Mouse (Mus musculus): ENCODE results near the gene Map3k1. TPM values are rescaled to one million over a fixed set of nuclear protein-coding genes. Genes with fewer than 3 reads are reported as not detected.
A peak's percentile ranks its signal among the peaks of the same experiment; 100 is the strongest.

Gene Map3k1
- polyA plus RNA-seq (2017; shearing (Covaris generic)), result 100 to 1,000 TPM in 2 of 3 experiments, 10 to 100 TPM in 1; 81.9 to 104 (median 103) TPM

DNA sequence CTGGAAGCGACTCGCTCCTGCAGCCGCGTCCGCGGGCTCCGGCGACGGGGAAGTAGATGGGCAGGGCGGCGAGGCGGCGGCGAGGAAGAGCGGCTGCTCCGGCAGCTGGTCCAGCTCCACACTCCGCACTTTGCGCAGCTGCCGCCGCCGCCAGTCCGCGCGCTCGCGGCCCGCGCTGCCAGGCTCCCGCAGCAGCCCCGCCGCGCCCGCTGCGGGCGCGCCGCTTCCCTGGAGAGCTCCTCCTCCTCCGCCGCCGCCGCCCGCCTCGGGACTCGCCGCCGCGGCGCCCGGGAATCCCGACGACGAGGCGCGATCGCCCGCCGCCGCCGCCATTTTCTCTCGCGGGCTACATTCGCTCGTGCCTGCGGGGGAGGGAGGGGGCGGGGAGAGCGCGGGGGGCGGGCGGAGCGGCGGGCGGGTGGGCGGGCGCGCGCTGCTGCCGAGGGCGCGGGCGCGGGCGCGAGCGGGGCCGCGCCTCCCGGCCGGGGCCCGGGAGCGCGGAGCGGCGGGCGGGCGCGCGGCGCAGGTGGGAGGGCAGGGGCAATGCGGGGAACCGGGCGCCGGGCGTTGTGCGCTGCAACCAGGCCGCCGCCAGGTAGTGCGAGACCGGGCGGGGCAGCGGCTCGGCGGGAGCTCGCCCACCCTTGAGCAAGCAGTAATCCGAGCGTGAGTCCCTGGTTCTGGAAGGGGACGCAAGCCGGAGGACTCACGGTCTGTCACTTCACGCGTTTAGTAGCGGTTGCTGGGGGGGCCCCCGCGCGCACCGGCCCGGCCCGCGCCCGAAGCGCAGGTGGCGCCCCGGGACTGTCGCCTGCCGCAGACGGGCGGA lies at the start of gene Map3k1:
TSS of gene Map3k1 (minus strand) at position 357 of the 829 bp plus-strand sequence.
- ATAC-seq, result peak; percentile 32

DNA sequence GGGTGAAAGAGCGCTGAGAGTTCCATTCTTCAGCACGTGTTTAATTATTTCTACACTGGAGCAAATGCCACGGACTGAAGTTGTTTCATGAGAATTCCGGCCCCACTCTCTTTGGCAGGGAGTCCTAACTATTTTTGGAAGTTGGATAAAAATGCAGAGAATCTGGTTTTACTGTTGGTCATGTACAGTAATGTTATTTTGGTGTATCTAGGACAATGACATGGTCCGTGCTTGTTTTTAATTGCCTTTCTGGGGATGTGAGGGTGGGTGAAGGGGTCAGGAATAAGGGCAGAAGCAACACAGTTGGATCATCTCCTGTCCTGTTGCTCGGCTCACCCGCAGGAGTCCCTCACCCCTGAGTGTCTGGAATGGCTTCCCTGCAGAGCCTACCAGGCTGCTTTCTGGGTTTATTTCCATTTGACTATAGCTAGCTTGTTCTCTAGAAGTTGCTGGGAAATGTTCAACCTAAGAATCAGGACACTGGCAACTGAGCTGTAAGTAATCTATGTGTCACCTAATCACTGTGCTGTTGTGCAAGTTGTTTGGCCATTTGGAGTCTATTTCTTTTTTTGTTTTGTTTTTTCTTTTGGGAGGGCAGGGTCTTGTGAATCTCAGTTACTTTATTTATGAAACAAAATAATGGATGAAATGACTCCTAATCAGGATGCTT lies 48.1 kb upstream of the Map3k1 start:
- ATAC-seq, result no peak

DNA sequence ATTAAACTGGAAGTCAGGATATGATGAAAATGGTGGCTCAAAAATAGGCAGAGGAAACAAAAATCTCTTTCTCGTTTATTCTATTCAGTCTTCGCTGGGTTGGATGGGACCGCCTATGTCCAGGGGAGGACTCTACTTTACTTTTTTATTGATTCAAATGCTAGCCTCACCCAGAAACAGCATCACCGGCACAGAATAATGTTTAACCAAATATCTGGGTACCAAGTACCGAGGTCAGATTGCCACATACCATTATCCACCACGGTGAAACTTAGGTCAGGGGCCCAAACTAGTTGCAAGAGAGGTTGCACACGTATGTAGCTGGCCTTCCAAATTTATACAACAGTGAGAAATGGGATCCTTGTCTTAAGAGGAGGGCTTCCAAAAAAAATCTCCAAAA lies 47.4 kb upstream of the Map3k1 start:
- no peak for ATAC-seq

DNA sequence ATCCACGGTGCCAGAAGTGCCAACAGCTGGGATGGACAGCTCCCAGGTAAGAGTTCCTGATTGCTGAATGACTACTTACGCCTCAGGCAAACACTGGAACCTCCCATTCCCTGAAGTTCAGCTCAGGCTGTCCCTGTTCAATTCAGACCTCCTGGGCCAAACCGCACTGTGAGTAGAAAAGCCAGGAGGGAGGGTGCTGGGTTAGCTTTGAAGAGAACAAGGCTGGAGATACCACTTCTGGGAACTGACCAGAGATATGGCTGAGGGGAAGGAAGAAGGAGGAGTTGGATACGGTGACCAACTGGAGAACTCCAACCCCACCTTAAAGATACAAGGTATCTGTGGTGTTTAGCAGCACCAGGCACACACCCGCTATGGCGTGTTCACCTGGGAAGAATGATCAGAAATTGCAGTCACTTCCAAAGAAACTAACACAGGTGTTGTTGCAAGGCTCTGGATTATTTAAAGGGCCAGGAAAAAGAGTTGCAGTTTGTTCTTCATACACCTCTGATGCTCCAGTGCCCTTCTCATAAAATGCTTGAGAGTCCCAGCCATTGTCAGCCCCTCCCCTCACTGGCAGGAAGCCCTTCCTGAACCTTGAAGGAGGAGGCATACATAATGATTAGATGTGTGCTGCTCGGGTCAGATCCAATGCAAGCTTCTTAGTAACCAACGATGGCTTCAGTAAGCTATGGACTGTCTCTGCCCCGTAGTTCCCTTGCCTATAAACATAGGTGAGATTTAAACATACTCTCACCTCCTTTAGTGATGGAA lies 43.8 kb upstream of the Map3k1 start:
- ATAC-seq, result peak; percentile 68

DNA sequence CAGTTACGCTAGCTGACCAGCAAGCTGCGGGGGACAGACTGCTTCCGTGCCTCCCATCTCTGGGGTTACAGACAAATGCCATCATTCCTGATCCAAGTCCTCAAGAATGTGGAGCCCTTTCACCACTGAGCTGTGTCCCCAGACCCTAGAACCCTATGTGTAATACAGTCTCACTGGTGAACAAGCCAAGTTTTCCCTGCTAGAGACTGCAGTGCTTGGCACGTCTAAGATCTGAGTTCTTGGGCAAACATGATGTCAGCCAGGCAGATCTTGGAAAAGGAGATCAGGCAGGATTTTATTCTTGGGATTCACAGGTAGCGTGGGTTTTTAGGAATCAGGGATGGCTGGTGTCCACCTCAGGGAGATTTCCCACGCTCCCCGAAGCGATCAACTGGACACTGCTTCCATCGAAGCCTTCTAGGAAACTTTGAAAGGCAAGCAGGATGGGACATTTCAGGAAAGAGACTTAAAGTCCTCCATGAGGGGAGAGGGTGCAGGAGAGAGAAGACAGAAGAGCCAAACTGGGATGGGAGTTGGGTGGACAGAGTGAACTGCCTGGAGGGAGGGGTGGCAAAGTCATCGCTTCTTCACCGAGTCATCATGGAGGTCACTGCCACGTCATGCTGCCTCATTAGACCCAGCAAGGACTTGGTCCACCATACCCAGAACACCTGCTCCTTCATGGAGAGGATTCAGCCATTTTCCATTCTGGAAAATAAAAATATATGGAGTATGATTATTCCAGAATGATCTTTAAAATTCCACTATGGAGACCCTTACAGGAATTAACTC lies 41.4 kb upstream of the Map3k1 start:
- no peak for ATAC-seq

DNA sequence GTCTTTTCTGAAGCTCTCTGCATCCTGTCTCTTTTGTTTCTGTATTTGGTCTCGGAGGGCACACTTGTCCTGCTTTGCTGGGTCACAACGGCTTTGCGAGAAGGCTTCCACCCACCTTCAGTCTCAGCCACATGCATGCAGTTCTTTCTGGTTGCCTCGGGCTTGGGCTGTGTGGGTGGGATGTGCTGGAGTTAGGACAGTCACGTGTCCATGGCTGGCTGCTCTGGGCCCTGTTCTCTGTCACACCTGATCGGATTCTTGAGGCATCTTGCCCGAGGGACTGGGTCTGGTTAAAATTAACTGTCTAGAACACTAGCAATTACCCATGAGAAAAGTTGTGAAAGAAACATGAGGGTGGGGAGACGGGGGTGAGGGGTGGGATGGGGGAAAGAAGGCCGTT lies 36.7 kb upstream of the Map3k1 start:
- no peak for ATAC-seq

DNA sequence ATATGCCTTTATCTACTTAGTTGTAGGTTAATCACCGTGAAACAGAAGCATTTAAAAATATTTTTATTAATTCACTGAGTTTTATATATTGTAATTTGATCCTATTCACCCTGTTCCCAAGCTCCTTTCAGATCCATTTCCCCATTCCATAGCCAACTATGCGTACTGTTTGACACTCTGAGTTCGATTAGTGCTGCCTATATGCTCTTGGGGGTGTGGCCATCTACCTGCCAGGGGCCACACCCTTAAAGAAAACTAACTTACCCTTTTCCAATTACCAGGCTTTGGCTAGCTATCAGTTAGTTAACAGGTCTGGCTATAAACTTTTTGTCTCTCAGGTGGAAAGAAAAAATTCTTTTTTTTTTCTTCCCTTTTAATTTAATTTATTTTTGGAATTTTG lies 35.5 kb upstream of the Map3k1 start:
- ATAC-seq, result no peak

DNA sequence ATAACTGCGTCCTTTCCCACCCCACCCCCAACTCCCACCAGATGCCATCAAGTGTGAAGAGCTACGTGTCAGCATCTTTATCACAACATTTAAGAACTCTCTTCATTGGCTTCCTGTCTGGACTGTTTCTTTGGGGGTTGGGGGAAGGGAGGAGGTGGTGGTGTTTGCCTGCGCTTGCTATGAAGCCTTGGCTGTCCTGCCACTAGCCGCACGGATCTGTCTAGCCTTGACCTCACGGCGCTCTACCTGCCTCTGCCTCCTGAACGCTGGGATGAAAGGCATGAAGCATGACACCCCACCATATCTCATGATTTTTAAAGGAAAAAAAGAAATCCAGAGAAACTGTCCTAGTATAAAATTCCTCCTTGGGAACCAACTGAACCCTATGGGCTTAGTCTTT lies 27.0 kb upstream of the Map3k1 start:
- no peak for ATAC-seq

DNA sequence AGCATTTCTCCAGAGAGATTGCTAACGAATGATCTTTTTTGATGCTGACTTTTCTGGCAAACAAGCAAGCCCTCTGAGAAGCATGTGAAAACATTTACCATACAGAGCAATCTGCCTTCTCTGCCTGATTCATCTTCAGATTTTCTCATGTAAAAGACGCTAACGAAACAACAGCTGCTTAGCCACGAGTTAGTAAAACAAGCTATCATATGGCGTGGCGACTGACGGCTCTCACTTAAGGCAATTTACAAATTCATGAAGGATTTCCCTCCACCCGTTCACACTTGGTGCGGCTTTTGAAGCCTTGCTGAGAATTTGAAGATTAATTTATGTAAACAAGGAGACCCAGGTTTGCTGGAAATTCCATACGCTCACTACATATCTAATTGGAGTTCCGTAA lies 25.8 kb upstream of the Map3k1 start:
- no peak for ATAC-seq

DNA sequence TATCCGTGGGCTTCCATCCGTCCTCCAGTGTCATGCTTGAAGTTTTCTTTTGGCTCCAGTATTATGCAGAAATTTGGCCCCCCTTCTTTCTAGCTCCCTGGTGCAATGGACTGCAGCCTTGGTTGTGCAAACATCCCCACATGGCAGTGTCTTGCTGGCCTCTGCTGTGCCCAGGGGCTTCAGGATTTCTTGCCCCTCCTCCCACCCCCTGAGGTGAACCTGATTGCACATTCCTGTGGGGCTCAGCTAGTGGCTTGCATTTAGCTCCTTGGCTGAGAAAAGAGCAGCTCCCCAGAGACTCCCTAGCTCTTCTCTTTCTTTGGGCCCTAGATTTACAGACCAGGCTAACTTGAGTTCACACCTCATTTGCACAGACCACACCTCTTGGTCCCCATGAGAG lies 20.7 kb upstream of the Map3k1 start:
- no peak for ATAC-seq

DNA sequence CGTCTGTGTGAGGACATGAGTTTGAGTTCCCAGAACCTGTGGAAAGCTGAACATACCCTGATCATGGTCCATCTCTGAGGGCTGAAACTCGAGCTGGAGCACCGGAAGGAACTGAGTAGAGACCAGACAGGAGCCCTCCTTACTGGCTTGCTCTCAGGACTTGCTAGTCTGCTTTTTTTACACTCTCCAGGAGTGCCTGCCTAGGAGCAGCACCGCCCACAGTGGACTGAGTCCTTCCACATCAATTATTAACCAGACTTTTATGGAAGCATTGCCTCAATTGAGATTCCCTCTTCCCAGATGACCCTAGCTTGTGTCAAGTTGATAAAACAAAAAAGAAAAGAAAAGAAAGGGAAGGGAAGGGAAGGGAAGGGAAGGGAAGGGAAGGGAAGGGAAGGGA lies 18.7 kb upstream of the Map3k1 start:
- no peak for ATAC-seq

DNA sequence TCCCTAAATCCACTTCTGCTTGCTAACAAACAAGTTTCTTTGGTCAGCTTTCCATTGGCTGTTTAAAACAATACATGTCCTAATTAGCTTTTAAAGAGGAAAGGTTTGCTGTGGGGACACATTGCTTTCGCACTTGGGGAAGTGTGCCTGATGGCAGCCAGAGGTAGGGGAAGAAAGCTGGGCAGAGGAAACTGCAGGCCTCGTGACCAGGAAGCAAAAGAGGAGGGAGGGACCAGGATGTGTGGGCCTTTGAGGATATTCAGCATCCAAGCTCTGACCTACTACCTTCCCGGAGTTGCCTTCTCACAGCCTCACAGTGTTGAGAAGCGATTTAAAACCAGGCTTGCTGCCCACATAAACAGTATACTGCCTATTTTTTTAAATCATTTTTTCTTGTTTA lies 15.4 kb upstream of the Map3k1 start:
- ATAC-seq, result no peak

DNA sequence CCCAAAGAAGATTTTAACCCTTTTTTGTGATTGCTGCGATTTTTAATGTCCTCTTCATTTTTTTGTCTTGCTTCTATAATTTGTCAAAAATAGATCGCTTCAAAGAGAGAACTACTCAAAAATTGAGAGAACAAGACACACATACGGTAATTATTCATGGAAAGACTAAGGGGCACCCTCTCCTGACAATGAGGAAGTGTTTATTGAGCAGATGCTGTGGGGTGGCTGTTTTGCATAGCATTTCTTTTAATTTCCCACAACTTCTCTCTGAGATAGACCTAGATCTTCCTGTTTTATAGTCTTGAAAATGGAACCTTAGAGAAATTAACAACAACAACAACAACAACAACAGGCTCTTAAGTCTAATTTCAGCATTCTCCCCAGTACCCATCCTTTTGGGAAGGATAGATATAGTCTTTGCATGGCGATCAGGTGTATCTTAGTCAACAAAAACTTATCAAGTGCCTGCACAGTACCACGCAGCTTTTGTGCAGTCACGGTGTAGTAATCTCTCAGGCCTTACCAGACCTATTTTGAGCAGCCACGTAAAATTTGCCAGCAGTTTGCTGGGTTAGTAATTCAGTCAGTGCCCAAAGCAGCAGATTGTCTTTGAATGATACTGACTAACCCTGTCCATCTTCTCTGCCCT lies 13.1 kb upstream of the Map3k1 start:
- ATAC-seq, result no peak

DNA sequence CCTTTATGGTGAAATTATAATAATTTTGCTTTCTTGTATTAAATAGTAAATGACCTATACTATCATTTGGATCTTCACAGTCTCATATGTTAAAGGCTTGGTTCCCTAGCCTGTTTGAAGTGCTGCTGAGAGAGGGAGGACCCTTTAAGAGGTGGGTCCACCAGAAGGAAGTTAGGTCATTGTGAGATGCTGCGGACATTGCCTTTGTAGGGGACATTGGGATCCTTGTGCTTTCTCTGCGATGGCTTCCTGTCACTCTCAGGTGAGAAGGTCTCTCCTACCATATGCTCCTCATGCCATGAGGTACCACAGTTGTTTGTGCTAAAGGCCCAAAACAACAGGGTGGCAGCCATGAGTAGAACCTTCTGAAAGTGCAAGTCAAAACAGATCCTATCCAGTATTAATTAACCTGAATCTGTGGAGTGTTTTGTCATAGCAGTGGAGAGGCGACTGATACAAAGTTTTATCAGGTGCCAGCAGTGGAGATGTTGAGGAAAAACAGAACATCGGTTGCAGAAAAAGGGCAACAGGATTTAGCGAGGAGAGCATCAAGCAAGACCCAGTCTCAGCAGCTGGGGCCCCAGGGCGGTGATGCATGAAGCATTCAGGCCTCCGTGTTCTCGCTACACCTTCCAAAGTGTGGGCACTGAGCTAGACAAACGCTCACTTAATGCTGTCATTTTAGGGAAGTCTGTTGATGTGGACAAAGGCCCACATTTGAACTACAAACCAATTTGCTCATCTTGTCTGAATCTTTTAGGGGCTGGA lies 11.0 kb upstream of the Map3k1 start:
- ATAC-seq, result no peak

DNA sequence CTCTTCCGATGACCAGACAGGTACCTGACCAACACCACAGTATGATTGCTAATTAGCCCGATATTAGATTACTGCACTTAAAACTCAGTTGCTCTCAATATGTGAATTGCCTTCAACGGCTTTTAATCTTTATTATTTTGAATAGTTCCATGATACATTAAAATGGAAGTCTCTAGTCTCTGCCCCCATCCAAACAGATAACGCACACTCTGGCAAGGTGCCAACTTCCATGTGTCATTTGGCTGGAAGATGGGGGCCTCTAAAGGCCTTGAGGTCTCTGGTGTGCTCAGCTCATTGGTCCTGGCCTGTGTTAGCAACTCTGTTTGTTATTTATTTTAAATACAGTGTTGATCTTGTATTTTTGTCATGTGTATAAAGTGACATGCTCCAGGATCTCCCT lies 10.3 kb upstream of the Map3k1 start:
- ATAC-seq, result no peak

DNA sequence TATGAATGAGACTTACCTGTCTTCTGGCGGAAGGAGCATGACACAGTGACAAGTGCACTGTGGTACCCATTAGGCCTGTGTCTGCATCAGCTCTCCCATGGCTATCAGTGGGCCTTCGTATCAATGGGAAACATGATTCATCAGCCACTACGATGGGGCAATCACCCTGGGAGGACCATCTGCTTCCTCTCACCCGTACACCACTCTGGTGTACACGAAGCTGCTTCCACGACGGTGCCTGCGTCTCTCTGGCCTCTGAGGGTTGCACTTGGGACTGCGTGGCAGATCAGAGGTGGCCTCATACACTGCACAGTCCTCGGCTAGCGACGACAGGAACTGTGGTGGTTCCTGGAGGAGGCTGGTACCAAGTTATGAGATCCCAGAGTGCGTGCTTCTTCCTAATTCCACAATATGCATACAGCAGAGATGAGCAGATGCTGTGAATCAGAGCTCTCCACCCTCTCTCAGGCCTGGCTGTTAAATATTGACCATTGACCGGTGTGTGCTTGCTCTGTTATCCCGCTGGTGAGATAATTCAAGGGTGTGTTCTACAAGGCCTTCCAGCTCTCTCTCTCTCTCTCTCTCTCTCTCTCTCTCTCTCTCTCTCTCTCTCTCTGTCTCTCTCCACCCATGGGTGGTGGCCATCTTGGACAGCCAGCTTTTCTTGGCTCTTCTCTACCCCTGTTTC lies 9.6 kb upstream of the Map3k1 start:
- no peak for ATAC-seq

DNA sequence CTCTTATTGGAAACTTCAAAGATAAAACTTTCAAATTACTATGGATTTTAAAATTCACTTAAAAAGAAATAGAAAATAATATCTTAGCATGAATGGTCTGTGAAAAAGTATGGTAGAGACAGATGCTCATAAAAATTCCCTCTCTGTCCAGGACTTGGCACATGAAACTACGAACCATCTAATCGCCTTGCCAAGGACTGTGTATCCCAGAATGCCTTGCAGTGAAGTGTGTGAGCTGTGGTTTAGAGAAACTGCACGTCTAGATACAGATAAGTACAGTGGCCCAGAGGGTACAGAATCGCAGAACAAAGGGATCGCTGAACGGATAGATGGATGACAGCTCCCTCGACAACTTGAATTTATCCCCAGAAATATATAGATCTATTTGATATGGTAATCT lies 9.0 kb upstream of the Map3k1 start:
- ATAC-seq, result no peak

DNA sequence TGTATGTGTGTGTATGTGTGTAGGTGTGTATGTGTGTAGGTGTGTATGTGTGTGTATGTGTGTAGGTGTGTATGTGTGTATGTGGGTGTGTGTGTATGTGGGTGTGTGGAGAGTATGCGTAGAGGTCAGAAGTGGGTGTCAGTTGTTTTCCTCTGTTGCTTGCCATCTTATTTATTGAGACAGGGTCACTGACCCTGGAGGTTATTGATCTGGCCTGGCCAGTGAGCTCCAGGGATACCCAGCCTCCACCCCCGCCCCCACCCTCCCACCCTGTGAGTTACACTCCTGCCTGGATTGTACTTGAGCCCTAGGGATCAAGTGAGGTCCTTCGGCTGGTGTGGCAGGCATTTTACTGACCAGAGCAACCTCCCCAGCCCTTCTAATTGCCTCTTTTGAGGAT lies 7.6 kb upstream of the Map3k1 start:
- no peak for ATAC-seq

DNA sequence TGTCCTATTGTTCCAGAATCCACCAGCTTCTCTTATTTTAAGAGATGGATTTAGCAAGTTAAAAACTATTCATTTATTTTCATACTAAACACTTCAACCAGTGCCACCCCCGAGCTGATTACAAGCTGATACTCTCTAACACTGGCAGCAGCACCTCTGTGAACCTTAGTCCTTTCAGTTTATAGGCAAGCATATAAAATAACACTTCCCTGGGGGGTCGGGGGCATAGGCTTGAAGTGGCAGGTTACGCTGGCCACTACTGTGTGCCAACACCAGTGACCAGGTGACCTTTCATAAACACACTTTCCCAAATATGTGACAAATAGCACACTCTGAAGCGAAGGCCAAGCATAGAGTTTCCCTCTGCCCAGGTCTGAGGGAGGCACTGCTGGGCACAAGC lies 6.7 kb upstream of the Map3k1 start:
- no peak for ATAC-seq

DNA sequence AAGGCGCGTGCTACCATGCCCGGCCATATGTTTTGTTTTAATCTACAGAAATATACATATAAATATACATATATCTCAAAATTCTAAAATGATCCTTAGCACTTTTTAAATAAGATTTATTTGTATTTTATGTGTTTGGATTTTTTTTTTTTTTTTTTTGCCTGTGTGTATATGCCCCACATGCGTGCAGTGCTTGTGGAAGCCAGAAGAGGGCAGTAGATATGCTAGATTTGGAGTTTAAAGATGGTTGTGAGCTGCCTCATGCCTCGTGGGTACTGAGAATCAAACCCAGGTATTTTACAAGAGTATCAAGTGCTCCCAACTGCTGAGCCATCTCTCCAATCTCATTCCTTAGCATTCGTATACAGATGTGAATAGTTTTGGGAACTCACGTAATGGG lies 6.2 kb upstream of the Map3k1 start:
- no peak for ATAC-seq

DNA sequence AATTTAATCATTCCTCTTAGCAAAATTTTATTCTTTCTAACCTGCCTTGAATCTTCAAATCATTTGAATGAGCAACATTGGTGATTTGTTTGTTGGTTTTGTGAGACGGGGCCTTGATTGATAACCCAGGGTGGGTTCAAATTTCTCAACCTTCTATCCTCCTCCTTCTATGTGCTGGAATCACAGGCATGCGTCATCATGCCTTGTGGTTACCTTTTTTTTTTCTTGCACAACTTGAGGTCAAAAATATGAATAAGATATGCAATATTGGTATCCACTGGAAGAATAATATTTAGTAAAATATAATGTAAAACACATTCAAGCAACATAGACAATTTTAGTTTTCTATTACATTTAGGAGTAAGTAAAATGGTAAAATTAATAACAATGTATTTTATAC lies 3.9 kb upstream of the Map3k1 start:
- no peak for ATAC-seq
